Mouse (Mus musculus): ENCODE measurements around the gene Camk1d. TPM values are rescaled to one million over a fixed set of nuclear protein-coding genes. Genes with fewer than 3 reads are reported as not detected.
"Not testable (repeated sequence)": the region's sequence is repeated elsewhere in the genome, so short reads cannot be mapped to it uniquely, and the experiment has no call there.

The Camk1d gene
- polyA plus RNA-seq, 1 experiment from 2014 or later: 1.3 TPM

GRCm38 (mm10) chr2:5286189-5287043 lies 427.9 kb downstream of the Camk1d start:
- Histone ChIP-seq H3K9ac (no peak overlapping the region), H3K9me3 (replicated peaks) (no peaks in the 10 kb centered on the region), H3K36me3 (no peaks in the 10 kb centered on the region), H3K27ac (no peak overlapping the region), H3K27me3 (replicated peaks) (no peaks in the 10 kb centered on the region), H3K4me1 (no peaks in the 10 kb centered on the region), H3K4me3 (no peak overlapping the region), H3K4me2 (no peak overlapping the region)
- WGBS (ENCODE audit: insufficient replicate concordance): 59% methylated on average over 5 of the region's 5 CpGs
- ATAC-seq: no peak

DNA sequence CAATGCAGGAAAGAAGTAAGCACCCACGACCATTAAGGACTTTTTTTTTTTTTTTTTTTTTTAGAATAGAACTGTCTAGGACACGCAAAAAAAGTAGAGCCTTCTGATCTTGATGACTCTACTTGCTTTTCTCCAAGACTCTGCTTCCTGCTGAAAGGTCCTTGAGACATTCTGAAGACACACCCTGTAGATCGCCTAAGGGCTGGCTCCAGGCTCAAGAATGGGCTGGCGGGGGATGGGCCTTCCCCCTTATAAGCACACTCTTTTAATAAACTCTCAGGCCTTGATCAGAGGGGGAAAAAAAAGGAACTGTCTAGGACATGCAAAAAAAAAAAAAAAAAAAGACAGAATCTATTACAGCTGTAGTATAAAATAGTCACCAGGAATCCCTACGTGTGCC lies 430.0 kb downstream of the Camk1d start:
- no peak for ATAC-seq
- H3K27me3 ChIP-seq (replicated peaks): no peaks in the 10 kb centered on the region
- 66% methylated on average over 5 of the region's 5 CpGs for WGBS (ENCODE audit: insufficient replicate concordance)

DNA sequence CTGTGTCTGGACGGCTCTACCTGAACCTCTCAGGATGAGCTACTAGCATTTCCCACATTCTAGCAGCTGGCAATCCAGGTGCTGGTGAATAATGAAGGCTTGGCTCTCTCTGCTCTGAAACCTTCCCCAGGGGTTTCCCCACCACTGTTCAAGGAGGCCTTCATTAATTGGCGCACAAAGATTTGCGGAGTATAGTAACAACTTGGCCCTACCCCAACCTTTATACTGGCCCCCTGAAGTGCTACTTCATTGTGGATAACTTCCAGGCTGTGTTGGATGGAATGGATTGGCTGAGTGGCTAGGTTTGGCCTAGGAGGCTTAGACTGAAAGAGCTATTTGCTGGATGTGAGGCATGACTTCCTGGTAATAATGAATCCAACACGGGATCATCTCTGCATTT lies 431.7 kb downstream of the Camk1d start:
- Histone ChIP-seq H3K27ac (no peak overlapping the region), H3K9me3 (replicated peaks) (no peaks in the 10 kb centered on the region), H3K4me1 (no peaks in the 10 kb centered on the region), H3K4me2 (no peak overlapping the region), H3K36me3 (no peaks in the 10 kb centered on the region), H3K4me3 (no peak overlapping the region), H3K27me3 (replicated peaks) (no peaks in the 10 kb centered on the region), H3K9ac (no peak overlapping the region)
- 80% methylated on average over 4 of the region's 4 CpGs for WGBS (ENCODE audit: insufficient replicate concordance)
- no peak for ATAC-seq

More for the DNA sequence above, 430.0 kb downstream of the Camk1d start:
- Histone ChIP-seq H3K4me1 (no peaks in the 10 kb centered on the region), H3K4me2 (no peak overlapping the region), H3K36me3 (no peaks in the 10 kb centered on the region), H3K27ac (no peak overlapping the region), H3K9ac (no peak overlapping the region), H3K4me3 (no peak overlapping the region), H3K9me3 (replicated peaks) (no peaks in the 10 kb centered on the region)

- H3K27me3 ChIP-seq (replicated peaks): no peaks in the 10 kb centered on the region
- no peak overlapping the region for H3K27ac ChIP-seq
- no peak for ATAC-seq
- H3K4me3 ChIP-seq: no peak overlapping the region
- no peak overlapping the region for H3K4me2 ChIP-seq
- H3K4me1 ChIP-seq: no peaks in the 10 kb centered on the region
- WGBS (ENCODE audit: insufficient replicate concordance): 69% methylated on average over 2 of the region's 2 CpGs
- H3K9ac ChIP-seq: no peak overlapping the region
- H3K36me3 ChIP-seq: no peaks in the 10 kb centered on the region
- H3K9me3 ChIP-seq (replicated peaks): no peaks in the 10 kb centered on the region
Measured at GRCm38 (mm10) chr2:5267980-5268379, 446.3 kb downstream of the Camk1d start.

- Histone ChIP-seq H3K4me2 (no peak overlapping the region), H3K36me3 (no peaks in the 10 kb centered on the region), H3K27ac (no peak overlapping the region), H3K4me3 (no peak overlapping the region), H3K9ac (no peak overlapping the region), H3K4me1 (no peaks in the 10 kb centered on the region), H3K27me3 (replicated peaks) (no peaks in the 10 kb centered on the region), H3K9me3 (replicated peaks) (no peaks in the 10 kb centered on the region)
- 68% methylated on average over 2 of the region's 2 CpGs for WGBS (ENCODE audit: insufficient replicate concordance)
- ATAC-seq: no peak
Measured at GRCm38 (mm10) chr2:5262279-5262678, 452.0 kb downstream of the Camk1d start.

- H3K4me3 ChIP-seq: no peak overlapping the region
- H3K4me1 ChIP-seq: no peaks in the 10 kb centered on the region
- no peaks in the 10 kb centered on the region for H3K9me3 ChIP-seq (replicated peaks)
- no peak for ATAC-seq
- H3K27me3 ChIP-seq (replicated peaks): no peaks in the 10 kb centered on the region
- H3K27ac ChIP-seq: no peak overlapping the region
- 59% methylated on average over 3 of the region's 3 CpGs for WGBS (ENCODE audit: insufficient replicate concordance)
- H3K9ac ChIP-seq: no peak overlapping the region
- no peak overlapping the region for H3K4me2 ChIP-seq
- H3K36me3 ChIP-seq: no peaks in the 10 kb centered on the region
Measured at GRCm38 (mm10) chr2:5258250-5258649, 456.1 kb downstream of the Camk1d start.

GRCm38 (mm10) chr2:5249969-5250368 lies 464.3 kb downstream of the Camk1d start:
- Histone ChIP-seq H3K9me3 (replicated peaks) (no peaks in the 10 kb centered on the region), H3K4me2 (no peak overlapping the region), H3K36me3 (no peaks in the 10 kb centered on the region), H3K4me3 (no peak overlapping the region), H3K9ac (no peak overlapping the region), H3K4me1 (peaks cover 8% of the 10 kb centered on the region; the same call in 1 of the 2 replicates), H3K27ac (no peak overlapping the region), H3K27me3 (replicated peaks) (no peaks in the 10 kb centered on the region)
- 54% methylated on average over 12 of the region's 12 CpGs for WGBS (ENCODE audit: insufficient replicate concordance)
- no peak for ATAC-seq

DNA sequence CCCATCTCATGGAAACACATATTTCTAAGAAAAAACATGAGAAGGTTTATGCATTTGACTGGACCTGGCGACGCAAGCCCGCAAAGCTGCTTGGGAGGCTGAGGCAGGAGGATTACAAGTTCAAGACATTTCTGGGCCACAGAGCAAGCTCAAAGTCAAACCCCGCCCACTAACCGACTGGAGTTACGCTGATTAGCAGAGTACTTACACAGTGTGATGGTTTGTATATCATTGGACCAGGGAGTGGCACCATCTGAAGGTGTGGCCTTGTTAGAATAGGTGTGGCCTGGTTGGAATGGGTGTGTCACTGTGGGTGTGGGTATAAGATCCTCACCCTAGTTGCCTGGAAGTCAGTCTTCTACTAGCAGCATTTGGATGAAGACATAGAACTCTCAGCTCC lies 465.1 kb downstream of the Camk1d start:
- not testable (repeated sequence) for H3K4me2 ChIP-seq; H3K4me3 ChIP-seq; H3K4me1 ChIP-seq; H3K27me3 ChIP-seq (replicated peaks); H3K36me3 ChIP-seq; H3K9me3 ChIP-seq (replicated peaks); H3K9ac ChIP-seq; H3K27ac ChIP-seq
- WGBS (ENCODE audit: insufficient replicate concordance): 83% methylated on average over 6 of the region's 6 CpGs
- 0 out of 2 replicates have a peak, but pooled peaks have one; percentile 54 for ATAC-seq

Other genes starting within 250 kb of the Camk1d start
- gene Nudt5, start 130.5 kb upstream of the Camk1d start, polyA plus RNA-seq (2016; fragmentation: Nextera tagmentation; extraction: Ambion mirVana): 84.4 and 86.6 TPM in 2 replicates
- 195 and 200 TPM in 2 replicates for gene Cdc123, start 130.6 kb upstream of the Camk1d start, polyA plus RNA-seq (2016; fragmentation: Nextera tagmentation; extraction: Ambion mirVana)
- gene Gm13199, start 148.4 kb upstream of the Camk1d start, polyA plus RNA-seq (2016; fragmentation: Nextera tagmentation; extraction: Ambion mirVana): 0.94 and 1.8 TPM in 2 replicates
- 22.8 and 24.2 TPM in 2 replicates for gene Sec61a2, start 180.9 kb upstream of the Camk1d start, polyA plus RNA-seq (2016; fragmentation: Nextera tagmentation; extraction: Ambion mirVana)
- 2.3 and 3.1 TPM in 2 replicates for gene Dhtkd1, start 228.3 kb upstream of the Camk1d start, polyA plus RNA-seq (2016; fragmentation: Nextera tagmentation; extraction: Ambion mirVana)
- 6.8 and 7.4 TPM in 2 replicates for gene Upf2, start 237.0 kb upstream of the Camk1d start, polyA plus RNA-seq (2016; fragmentation: Nextera tagmentation; extraction: Ambion mirVana)

Measured in liver, embryonic 12.5 days (tissue).